Mouse (Mus musculus) heart, adult 18-20 months (tissue): ENCODE data around the gene Cox6b2. TPM values are rescaled to one million over a fixed set of nuclear protein-coding genes. Genes with fewer than 3 reads are reported as not detected.

Source experiments
- DNase-seq, 2 experiments: peaks; one replicate each; pipeline ENCODE4 v3.0.0; 2021 to 2022; ENCODE audit warnings: mixed read lengths in 1 of 2
- total RNA-seq, 2 experiments: library from RNA; stranded (reverse); gene quantifications; 2 replicates each; pipeline ENCODE4 v1.2.3; 2021

The Cox6b2 gene
- total RNA-seq, 2 experiments from 2014 or later, result 1.4 to 2.3 TPM

- no peak for DNase-seq
These were observed 12.2 kb upstream of the Cox6b2 start for GRCm38 (mm10) chr7:4764946-4765710.

GRCm38 (mm10) chr7:4759670-4760069 lies 6.8 kb upstream of the Cox6b2 start:
- DNase-seq, result no peak

GRCm38 (mm10) chr7:4751971-4752820 lies 698 bp downstream of the Cox6b2 start:
- peak in 1 of 2 experiments; percentile 24 for DNase-seq

GRCm38 (mm10) chr7:4749169-4749568 lies 3.7 kb downstream of the Cox6b2 start:
- no peak for DNase-seq

- DNase-seq, result no peak
These were observed 4.6 kb downstream of the Cox6b2 start for GRCm38 (mm10) chr7:4748321-4748720.

DNA sequence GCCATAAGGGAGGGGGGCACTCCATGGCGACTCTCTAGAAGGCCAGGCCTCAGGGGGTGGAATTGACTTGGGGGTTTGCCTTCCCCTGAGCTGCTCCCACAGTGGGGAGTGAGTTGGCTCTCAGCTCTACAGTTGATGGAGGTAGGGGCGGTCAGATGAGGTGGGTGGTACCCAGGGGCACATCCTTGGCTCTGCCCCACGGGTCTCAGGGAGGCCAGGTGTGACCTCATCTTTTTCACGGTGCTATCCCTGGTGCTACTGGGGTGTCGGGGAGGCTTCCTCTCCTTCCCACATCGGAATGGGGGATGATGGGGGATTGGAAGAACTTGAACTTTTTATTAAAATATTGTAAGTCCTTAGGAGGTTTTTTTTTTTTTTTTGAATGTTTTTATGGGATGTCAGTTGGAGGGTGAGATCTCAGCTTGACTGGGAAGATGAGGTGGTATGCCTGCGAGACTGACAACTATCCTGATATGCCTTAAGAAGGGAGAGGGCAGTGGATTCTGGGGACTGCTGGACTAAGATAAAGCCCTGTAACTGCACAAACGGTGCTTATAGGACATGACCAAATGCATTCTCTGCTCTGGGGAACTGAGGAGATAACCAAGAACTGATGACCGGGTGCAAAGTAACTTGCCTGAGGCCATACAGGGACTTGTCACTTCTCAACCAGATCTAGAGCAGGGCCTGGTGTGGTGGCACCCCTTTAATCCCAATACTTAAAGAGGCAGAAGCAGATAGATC lies 5.6 kb downstream of the Cox6b2 start:
- no peak for DNase-seq

GRCm38 (mm10) chr7:4746326-4746980 lies 6.4 kb downstream of the Cox6b2 start:
- DNase-seq, result no peak

GRCm38 (mm10) chr7:4744886-4745285 lies 8.0 kb downstream of the Cox6b2 start:
- DNase-seq, result no peak

- DNase-seq, result no peak
These were observed 9.5 kb downstream of the Cox6b2 start for GRCm38 (mm10) chr7:4743354-4743753.

DNA sequence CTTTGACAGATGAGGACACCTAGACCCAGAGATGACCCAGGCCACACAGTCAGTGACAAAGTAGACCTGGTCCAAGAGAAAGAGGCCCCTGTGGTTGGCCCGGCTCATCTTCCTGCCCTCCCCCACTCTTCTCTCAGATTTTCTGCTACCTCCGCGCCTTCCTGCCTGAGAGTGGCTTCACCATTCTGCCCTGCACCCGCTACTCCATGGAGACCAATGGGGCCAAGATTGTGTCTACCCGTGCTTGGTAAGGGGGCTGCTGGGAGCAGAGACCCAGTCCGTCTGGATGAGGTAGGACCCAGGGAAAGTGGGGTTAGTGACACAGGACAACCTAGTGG lies 10.4 kb downstream of the Cox6b2 start:
- DNase-seq, result no peak

DNA sequence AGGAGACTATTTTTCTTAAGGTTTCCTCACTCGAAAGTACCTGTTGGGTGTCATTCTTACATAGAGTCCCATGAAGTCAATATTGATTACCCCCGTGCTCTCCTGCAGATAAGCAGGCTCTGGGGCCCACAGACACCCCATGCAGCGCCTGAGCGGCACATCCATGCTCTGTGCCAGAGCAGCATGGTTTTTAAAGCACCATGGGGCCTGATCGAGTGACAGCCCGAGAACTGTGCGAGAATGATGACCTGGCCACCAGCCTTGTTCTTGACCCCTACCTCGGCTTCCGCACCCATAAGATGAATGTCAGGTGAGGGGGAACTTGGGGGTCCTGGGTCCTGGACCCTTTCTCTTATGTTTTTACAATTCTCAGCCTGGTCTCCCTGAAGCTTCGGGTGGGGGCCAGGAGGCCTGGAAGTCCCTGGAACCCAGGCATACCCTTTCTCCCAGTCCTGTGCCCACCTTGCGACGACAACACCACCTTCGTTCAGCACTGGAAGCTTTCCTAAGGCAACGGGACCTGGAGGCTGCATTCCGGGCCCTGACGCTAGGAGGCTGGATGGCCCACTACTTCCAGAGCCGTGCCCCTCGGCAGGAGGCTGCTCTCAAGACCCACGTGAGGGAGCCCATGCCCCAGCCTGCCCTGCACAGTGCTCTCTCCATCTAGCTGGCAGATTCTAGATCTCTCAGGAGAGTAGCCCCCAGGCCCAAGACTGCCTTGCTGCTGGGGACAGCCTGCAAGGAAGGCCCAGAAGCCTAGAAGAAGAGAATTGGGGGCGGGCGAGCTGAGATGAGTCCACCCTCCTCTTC lies 11.0 kb downstream of the Cox6b2 start:
- no peak for DNase-seq

- peak; percentile 80 to 83 for DNase-seq
These were observed 11.7 kb downstream of the Cox6b2 start for GRCm38 (mm10) chr7:4741151-4741550.

DNA sequence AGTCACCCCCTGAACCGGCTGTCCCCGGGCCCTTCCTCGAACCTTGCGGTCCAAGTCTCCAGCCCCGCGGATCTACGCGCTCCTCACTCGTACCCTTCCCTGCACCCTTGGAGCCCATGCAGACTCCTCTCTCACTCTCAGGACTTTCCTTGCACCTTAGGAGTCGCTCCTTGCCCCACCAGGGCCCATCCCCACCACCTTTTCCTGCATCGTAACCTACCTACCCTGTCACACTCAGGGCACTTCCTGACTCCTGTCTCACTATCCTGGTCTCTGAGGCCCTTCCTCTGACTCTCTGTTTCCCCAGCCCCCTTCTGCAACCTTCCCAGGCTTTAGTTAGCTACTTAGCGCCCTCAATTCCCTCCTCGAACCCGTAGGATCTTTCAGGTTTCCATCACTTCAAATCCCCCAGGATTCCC lies 12.6 kb downstream of the Cox6b2 start:
- DNase-seq, result no peak

DNA sequence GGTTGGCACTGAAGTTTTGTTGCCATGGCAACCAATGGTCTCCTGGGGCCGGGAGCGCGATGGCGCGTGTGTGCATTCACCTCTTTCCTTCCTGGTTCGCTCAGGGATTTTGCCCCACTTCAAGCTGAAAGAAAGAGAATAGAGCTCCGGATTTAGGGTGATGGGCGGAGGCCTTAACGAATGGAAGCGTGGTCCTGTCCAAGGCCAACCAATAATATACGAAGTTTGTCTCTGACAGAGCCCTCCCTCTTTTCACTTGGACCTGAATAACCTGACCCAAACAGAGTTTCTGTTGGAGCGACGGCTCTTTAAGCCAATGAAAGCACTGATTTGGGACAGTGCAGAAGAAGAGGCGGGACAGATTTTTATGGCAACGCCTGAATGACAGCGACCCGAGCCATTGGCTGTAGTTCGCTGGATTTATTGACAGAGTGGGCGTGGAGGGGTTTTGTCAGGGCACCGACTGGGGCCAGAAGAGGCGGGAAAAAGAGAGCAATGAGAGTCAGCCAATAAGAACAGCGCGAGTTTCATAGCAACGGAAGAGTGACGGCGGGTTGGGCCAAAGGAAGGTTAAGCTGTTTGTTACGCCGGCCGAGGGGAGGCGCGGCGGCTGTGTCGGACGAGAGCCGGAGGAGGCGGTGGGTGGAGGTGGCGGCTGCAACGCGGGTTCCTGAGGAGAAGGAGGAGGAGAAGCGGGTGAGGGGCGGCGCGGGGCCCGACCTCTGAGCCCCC lies 13.2 kb downstream of the Cox6b2 start, which contains the start of gene Kmt5c:
Gene Kmt5c, plus strand, starts transcription at position 572 of the 732 bp plus-strand sequence.
- peak; percentile 99 to 100 for DNase-seq

DNA sequence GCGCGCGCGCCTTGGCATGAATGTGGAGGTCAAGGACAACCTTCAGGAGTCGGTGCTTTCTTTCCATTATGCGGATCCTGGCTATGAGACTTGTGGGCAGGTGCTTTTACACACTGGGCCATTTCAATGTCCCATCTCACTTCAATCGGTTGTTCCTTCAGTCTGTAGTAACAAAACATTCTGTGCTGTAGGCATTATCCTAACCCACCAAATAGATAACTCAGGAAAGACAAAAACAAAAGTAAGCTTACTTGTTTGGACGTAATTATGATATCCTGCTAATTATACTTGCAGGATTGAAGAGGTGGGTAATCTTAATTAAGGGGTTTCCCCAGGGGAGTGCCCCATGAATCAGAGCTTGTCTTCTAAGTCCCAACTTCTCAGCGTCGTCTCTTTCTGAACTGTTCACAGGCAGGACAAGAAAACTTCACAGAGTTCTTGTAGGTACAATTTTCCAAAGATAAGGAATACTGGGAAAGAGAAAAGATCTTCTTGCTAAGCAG lies 13.8 kb downstream of the Cox6b2 start:
- DNase-seq, result no peak

DNA sequence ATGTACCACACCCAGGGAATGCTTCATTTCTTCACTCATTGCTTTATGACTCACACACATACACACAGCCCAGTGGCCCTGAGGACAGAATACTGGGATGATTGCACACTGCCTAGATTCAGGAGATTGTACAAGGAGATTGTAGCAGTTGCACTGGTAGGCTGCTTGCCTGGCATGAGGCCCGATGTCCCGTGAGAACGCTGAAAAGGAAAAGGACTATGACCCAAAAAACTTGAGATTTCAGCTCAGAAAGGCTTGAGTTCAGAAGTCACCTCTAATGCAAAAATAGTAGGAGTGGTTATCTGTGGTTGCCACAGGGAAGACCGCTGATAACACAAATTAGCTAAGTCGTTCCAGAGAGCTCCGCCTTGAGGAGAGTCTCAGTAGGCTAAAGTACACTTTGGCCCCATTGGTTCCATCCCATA lies 19.9 kb downstream of the Cox6b2 start:
- DNase-seq, result no peak

- DNase-seq, result no peak
These were observed 21.8 kb downstream of the Cox6b2 start for GRCm38 (mm10) chr7:4731090-4731489.

DNA sequence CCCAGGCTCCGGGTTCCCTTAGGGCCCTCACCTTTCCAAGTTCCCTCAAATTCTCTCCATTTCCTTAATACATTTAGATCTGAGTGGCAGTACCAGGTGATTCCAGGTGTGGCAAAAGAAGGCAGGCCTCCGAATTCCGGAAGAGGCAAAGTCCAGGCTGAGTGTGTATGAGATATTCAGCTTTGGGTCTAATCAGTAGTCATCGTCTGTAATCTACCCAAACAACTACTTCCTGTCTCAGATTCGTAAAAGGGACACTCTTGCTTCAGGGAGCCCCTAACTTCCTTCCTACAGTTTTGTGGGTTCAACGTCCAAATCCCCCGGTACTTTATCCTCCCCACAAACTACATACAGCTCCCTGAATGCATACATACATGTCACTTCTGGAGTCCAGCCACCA lies 27.7 kb downstream of the Cox6b2 start, which contains the start of gene Tmem150b:
Gene Tmem150b, minus strand, starts transcription at position 81 of the 400 bp plus-strand sequence.
- DNase-seq, result no peak

DNA sequence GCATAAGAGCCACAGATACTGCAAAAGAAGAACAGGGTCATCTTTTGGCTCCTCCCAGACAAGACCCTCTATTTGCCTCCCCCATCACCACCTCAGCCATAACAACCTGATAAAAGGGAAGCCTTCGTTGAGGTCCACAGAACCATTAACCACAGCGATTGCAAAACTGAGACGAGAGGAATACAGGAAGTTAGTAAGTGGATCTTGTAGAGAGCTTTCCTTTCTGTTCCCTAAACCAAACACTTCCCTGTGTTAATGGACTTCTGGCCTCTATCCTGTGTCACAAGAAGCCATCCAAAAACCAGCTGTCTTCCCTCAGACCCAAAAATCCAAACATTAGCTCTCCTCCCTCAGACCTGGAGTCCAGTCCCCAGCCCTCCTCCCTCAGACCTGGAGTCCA lies 28.5 kb downstream of the Cox6b2 start:
- DNase-seq, result peak in 1 of 2 experiments; percentile 46

- peak; percentile 36 to 43 for DNase-seq
These were observed 29.4 kb downstream of the Cox6b2 start for GRCm38 (mm10) chr7:4723508-4723907.
